Mouse (Mus musculus) heart, embryonic 16.5 days (tissue): ENCODE measurements around the gene Sptb. TPM values are rescaled to one million over a fixed set of nuclear protein-coding genes. Genes with fewer than 3 reads are reported as not detected.
A peak's percentile ranks its signal among the peaks of the same experiment; 100 is the strongest.

Experiments
- ATAC-seq: fragments of 200-750 bp; cut with Nextera tagmentation; replicated peaks from 2 replicates; pipeline ENCODE4 v1.8.0; 2017; ENCODE audit warnings: moderate number of reproducible peaks; ENCODE audit not compliant: insufficient read depth, low FRiP score; ENCODE audit errors: extremely low read depth
- H3K27ac ChIP-seq: fragments of 300-500 bp; sonication (generic); 2 replicates; pipeline ENCODE4 v1.5.1; 2014; ENCODE audit warnings: mild to moderate bottlenecking, low read length, control low read depth, moderate library complexity
- H3K27me3 ChIP-seq: fragments of 300-500 bp; sonication (generic); 2 replicates; pipeline ENCODE4 v1.6.1; 2014; ENCODE audit warnings: low read length, mixed read lengths; ENCODE audit not compliant: control insufficient read depth, insufficient read depth
- H3K36me3 ChIP-seq: fragments of 300-500 bp; sonication (generic); 2 replicates; pipeline ENCODE4 v1.6.1; 2014; ENCODE audit not compliant: control insufficient read depth, insufficient read depth
- H3K4me1 ChIP-seq: fragments of 300-500 bp; sonication (generic); 2 replicates; pipeline ENCODE4 v1.6.1; 2014; ENCODE audit warnings: low read length, mixed read lengths; ENCODE audit not compliant: control insufficient read depth, insufficient read depth
- H3K4me2 ChIP-seq: fragments of 300-500 bp; sonication (generic); 2 replicates; pipeline ENCODE4 v1.6.1; 2014; ENCODE audit warnings: low read depth, mild to moderate bottlenecking, control low read depth, low read length
- H3K4me3 ChIP-seq: fragments of 300-500 bp; sonication (generic); 2 replicates; pipeline ENCODE4 v1.5.1; 2014; ENCODE audit warnings: mild to moderate bottlenecking, control low read depth, low read length
- H3K9ac ChIP-seq: fragments of 300-500 bp; sonication (generic); 2 replicates; pipeline ENCODE4 v1.6.1; 2014; ENCODE audit warnings: low read length, control low read depth
- H3K9me3 ChIP-seq: fragments of 300-500 bp; sonication (generic); replicated peaks from 2 replicates; pipeline ENCODE4 v1.6.1; 2016; ENCODE audit warnings: low read length; ENCODE audit not compliant: control insufficient read depth
- WGBS: fragments of 180-500 bp; shearing (Covaris S2); extraction: QIAGEN DNeasy Blood & Tissue Kit; methylation state at CpG from one replicate; pipeline ENCODE4 v1.1.7; 2014; 5-methylcytosine and 5-hydroxymethylcytosine counted together
- polyA plus RNA-seq: library from polyadenylated mRNA; unstranded; fragments of >200 nt; fragmentation: Nextera tagmentation; extraction: Ambion mirVana; gene quantifications from 2 replicates; pipeline ENCODE4 v1.2.1, GENCODE M21; 2015

The Sptb gene
- polyA plus RNA-seq, 1 experiment from 2014 or later: 6.0 TPM

GRCm38 (mm10) chr12:76681937-76682336 is 28.4 kb downstream of the Sptb start:
- no peak for ATAC-seq
- Histone ChIP-seq H3K27me3 (no peaks in the 10 kb centered on the region), H3K4me3 (no peak overlapping the region), H3K4me2 (no peak overlapping the region), H3K9me3 (no peaks in the 10 kb centered on the region), H3K27ac (no peak overlapping the region), H3K36me3 (no peaks in the 10 kb centered on the region), H3K4me1 (peaks cover 10% of the 10 kb centered on the region), H3K9ac (no peak overlapping the region)

- H3K4me3 ChIP-seq: no peak overlapping the region
- H3K4me2 ChIP-seq: peak overlapping the region; percentile 33; the same call in 1 of the 2 replicates
- H3K9me3 ChIP-seq: no peaks in the 10 kb centered on the region
- no peaks in the 10 kb centered on the region for H3K27me3 ChIP-seq
- WGBS: 40% methylated on average over 7 of the region's 7 CpGs
- H3K27ac ChIP-seq: no peak overlapping the region
- H3K4me1 ChIP-seq: peaks cover 38% of the 10 kb centered on the region
- ATAC-seq: no peak
- H3K9ac ChIP-seq: no peak overlapping the region
- no peaks in the 10 kb centered on the region for H3K36me3 ChIP-seq
Observed at GRCm38 (mm10) chr12:76677068-76677467, 33.3 kb downstream of the Sptb start.

GRCm38 (mm10) chr12:76676477-76676876 is 33.9 kb downstream of the Sptb start:
- H3K4me3 ChIP-seq: no peak overlapping the region
- peak overlapping the region; percentile 44 for H3K27ac ChIP-seq
- 64% methylated on average over 22 of the region's 22 CpGs for WGBS
- no peak for ATAC-seq
- peak overlapping the region; percentile 33; the same call in 1 of the 2 replicates for H3K4me2 ChIP-seq
- no peaks in the 10 kb centered on the region for H3K36me3 ChIP-seq
- peaks cover 43% of the 10 kb centered on the region for H3K4me1 ChIP-seq
- H3K27me3 ChIP-seq: no peaks in the 10 kb centered on the region
- no peaks in the 10 kb centered on the region for H3K9me3 ChIP-seq
- no peak overlapping the region for H3K9ac ChIP-seq

GRCm38 (mm10) chr12:76675364-76675763 is 35.0 kb downstream of the Sptb start:
- Histone ChIP-seq H3K4me1 (peaks cover 54% of the 10 kb centered on the region), H3K4me3 (no peak overlapping the region), H3K9me3 (no peaks in the 10 kb centered on the region), H3K4me2 (no peak overlapping the region), H3K9ac (no peak overlapping the region), H3K36me3 (no peaks in the 10 kb centered on the region), H3K27ac (no peak overlapping the region), H3K27me3 (no peaks in the 10 kb centered on the region)
- no peak for ATAC-seq
- 70% methylated on average over 5 of the region's 5 CpGs for WGBS

- ATAC-seq: peak; percentile 81
Observed at GRCm38 (mm10) chr12:76673794-76674222, 36.5 kb downstream of the Sptb start.

GRCm38 (mm10) chr12:76672008-76672407 is 38.3 kb downstream of the Sptb start:
- ATAC-seq: no peak
- WGBS: 80% methylated on average over 8 of the region's 8 CpGs
- H3K9ac ChIP-seq: no peak overlapping the region
- H3K27me3 ChIP-seq: no peaks in the 10 kb centered on the region
- no peak overlapping the region for H3K4me2 ChIP-seq
- H3K4me3 ChIP-seq: no peak overlapping the region
- H3K9me3 ChIP-seq: no peaks in the 10 kb centered on the region
- no peaks in the 10 kb centered on the region for H3K36me3 ChIP-seq
- H3K27ac ChIP-seq: no peak overlapping the region
- H3K4me1 ChIP-seq: peaks cover 52% of the 10 kb centered on the region

More at GRCm38 (mm10) chr12:76673794-76674222, 36.5 kb downstream of the Sptb start:
- Histone ChIP-seq H3K27me3 (no peaks in the 10 kb centered on the region), H3K4me1 (peaks cover 56% of the 10 kb centered on the region), H3K4me2 (peak overlapping the region; percentile 44), H3K9ac (peak overlapping the region; percentile 9), H3K9me3 (no peaks in the 10 kb centered on the region), H3K27ac (peak overlapping the region; percentile 34), H3K4me3 (no peak overlapping the region), H3K36me3 (no peaks in the 10 kb centered on the region)
- WGBS: 30% methylated on average over 12 of the region's 12 CpGs

GRCm38 (mm10) chr12:76670533-76671086 is 39.7 kb downstream of the Sptb start:
- Histone ChIP-seq H3K4me1 (peaks cover 41% of the 10 kb centered on the region), H3K27me3 (no peaks in the 10 kb centered on the region), H3K36me3 (no peaks in the 10 kb centered on the region), H3K27ac (peak overlapping the region; percentile 12; the same call in 1 of the 2 replicates), H3K9me3 (no peaks in the 10 kb centered on the region), H3K9ac (peak overlapping the region; percentile 2; the same call in 1 of the 2 replicates), H3K4me2 (peak overlapping the region; percentile 37), H3K4me3 (no peak overlapping the region)
- WGBS: 33% methylated on average over 13 of the region's 13 CpGs
- ATAC-seq: peak; percentile 38; the same call in 1 of the 2 replicates

- H3K36me3 ChIP-seq: no peaks in the 10 kb centered on the region
- no peaks in the 10 kb centered on the region for H3K9me3 ChIP-seq
- H3K27me3 ChIP-seq: no peaks in the 10 kb centered on the region
- 0 out of 2 replicates have a peak overlapping the region, but pooled peaks have one; percentile 2 for H3K27ac ChIP-seq
- 38% methylated on average over 5 of the region's 5 CpGs for WGBS
- no peak overlapping the region for H3K4me3 ChIP-seq
- no peak for ATAC-seq
- H3K4me2 ChIP-seq: peak overlapping the region; percentile 37; the same call in 1 of the 2 replicates
- peaks cover 36% of the 10 kb centered on the region for H3K4me1 ChIP-seq
- H3K9ac ChIP-seq: no peak overlapping the region; the same call in 1 of the 2 replicates
Observed at GRCm38 (mm10) chr12:76669956-76670530, 40.3 kb downstream of the Sptb start.

GRCm38 (mm10) chr12:76668654-76669419 is 41.5 kb downstream of the Sptb start:
- H3K36me3 ChIP-seq: no peaks in the 10 kb centered on the region
- H3K4me2 ChIP-seq: no peak overlapping the region
- peaks cover 33% of the 10 kb centered on the region for H3K4me1 ChIP-seq
- no peak for ATAC-seq
- H3K27ac ChIP-seq: no peak overlapping the region
- no peaks in the 10 kb centered on the region for H3K9me3 ChIP-seq
- no peak overlapping the region for H3K9ac ChIP-seq
- no peaks in the 10 kb centered on the region for H3K27me3 ChIP-seq
- H3K4me3 ChIP-seq: no peak overlapping the region
- WGBS: 76% methylated on average over 7 of the region's 7 CpGs
